14 mouse cellular contexts compared by ENCODE assay signal in the genomic region with DNA sequence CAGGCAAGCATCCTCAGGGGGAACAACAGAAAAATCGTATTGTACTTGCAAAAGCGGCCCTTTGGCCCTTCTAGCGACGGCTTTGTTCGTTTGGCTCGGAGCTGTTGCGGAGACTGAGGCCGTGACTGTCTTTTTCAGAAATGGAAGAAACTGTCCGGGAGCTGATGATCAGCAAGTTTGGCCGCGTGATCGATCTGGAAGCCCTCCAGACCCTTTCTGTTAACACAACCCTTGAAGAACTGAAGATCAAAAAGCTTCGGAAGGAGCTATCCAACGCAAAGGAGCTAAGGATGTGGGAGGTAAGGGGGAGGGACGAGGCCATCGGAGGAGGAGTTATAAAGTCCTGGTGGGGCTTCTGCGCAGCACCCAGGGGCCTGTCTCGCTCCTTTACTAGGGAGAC.
A peak's percentile ranks its signal among the peaks of the same experiment; 100 is the strongest.
DNase-seq lines count a peak whose midpoint lies in the region; ATAC-seq and TF ChIP-seq lines count a peak whose summit lies in the region.
"Had no signal": no experiment of that assay in that cellular context is flagged by ENCODE, and none has a peak within 500 bp of the region (broad histone marks: within the 10 kb centered on the region; RNA-seq: fewer than 3 reads in every experiment).

No protein-coding gene starts in this region.

- peak; percentile 48 for DNase-seq in forebrain, embryonic 11.5 days (ENCODE audit: low spot score)
- DNase-seq in forebrain, embryonic 14.5 days (ENCODE audit: low spot score): no peak
- DNase-seq in intestine, embryonic 14.5 days (ENCODE audit: low spot score): peak; percentile 48
- DNase-seq in cerebellum, postnatal 10 days: peak; percentile 60 to 61
- peak; percentile 10 for DNase-seq in midbrain, embryonic 10.5 days (ENCODE audit: low spot score)
- no peak for DNase-seq in right cerebral cortex, postnatal 14 days
- DNase-seq in right cerebral cortex, postnatal 10 days (ENCODE audit: low spot score in 2 of 2): no peak
- DNase-seq: forebrain, postnatal 0 days; right cerebral cortex, postnatal 4 days had no signal

- no peak overlapping the region for H3K4me3 ChIP-seq in forebrain, embryonic 11.5 days (ENCODE audit: low read depth, low read length)
- H3K4me3 ChIP-seq in forebrain, embryonic 14.5 days (ENCODE audit: low read depth, low read length): no peak overlapping the region
- H3K4me3 ChIP-seq in intestine, embryonic 14.5 days (ENCODE audit: low read depth, low read length): no peak overlapping the region
- no peak overlapping the region for H3K4me3 ChIP-seq in intestine, postnatal 0 days (ENCODE audit: low read depth, low read length)
- no peak overlapping the region for H3K4me3 ChIP-seq in midbrain, embryonic 10.5 days
- H3K4me3 ChIP-seq: embryonic facial prominence, embryonic 15.5 days; liver, embryonic 15.5 days had no signal

- H3K27me3 ChIP-seq in forebrain, embryonic 11.5 days (ENCODE audit: control insufficient read depth, insufficient read depth, low read length): no peaks in the 10 kb centered on the region
- no peaks in the 10 kb centered on the region for H3K27me3 ChIP-seq in forebrain, embryonic 14.5 days (replicated peaks; ENCODE audit: control insufficient read depth, insufficient read depth, low read length)
- H3K27me3 ChIP-seq in intestine, embryonic 14.5 days (replicated peaks; ENCODE audit: control insufficient read depth, insufficient read depth, low read length): no peaks in the 10 kb centered on the region
- H3K27me3 ChIP-seq in intestine, postnatal 0 days (replicated peaks; ENCODE audit: control insufficient read depth, insufficient read depth, low read length): no peaks in the 10 kb centered on the region
- 0 out of 2 replicates have a peak, but pooled peaks cover 3% of the 10 kb centered on the region for H3K27me3 ChIP-seq in midbrain, embryonic 10.5 days (ENCODE audit: low read depth, poor library complexity, severe bottlenecking)
- H3K27me3 ChIP-seq: embryonic facial prominence, embryonic 15.5 days; liver, embryonic 15.5 days had no signal

- H3K27ac ChIP-seq in forebrain, embryonic 11.5 days (ENCODE audit: low read depth, low read length): no peak overlapping the region
- H3K27ac ChIP-seq in forebrain, embryonic 14.5 days (ENCODE audit: low read depth, low read length): no peak overlapping the region
- H3K27ac ChIP-seq in intestine, embryonic 14.5 days (ENCODE audit: low read depth): no peak overlapping the region
- H3K27ac ChIP-seq in intestine, postnatal 0 days (ENCODE audit: low read depth, low read length): no peak overlapping the region
- H3K27ac ChIP-seq in midbrain, embryonic 10.5 days (replicated peaks): no peak overlapping the region
- H3K27ac ChIP-seq: embryonic facial prominence, embryonic 15.5 days; liver, embryonic 15.5 days had no signal

- no peaks in the 10 kb centered on the region for H3K36me3 ChIP-seq in forebrain, embryonic 11.5 days (ENCODE audit: control insufficient read depth, insufficient read depth, low read length)
- 0 out of 2 replicates have a peak, but pooled peaks cover 8% of the 10 kb centered on the region for H3K36me3 ChIP-seq in forebrain, embryonic 14.5 days (ENCODE audit: control insufficient read depth, insufficient read depth, low read length)
- H3K36me3 ChIP-seq in intestine, embryonic 14.5 days (ENCODE audit: control insufficient read depth, insufficient read depth, low read length): no peaks in the 10 kb centered on the region
- H3K36me3 ChIP-seq in intestine, postnatal 0 days (ENCODE audit: control insufficient read depth, insufficient read depth): no peaks in the 10 kb centered on the region
- peaks cover 44% of the 10 kb centered on the region for H3K36me3 ChIP-seq in midbrain, embryonic 10.5 days
- H3K36me3 ChIP-seq: G1E; liver, embryonic 15.5 days had no signal

- H3K9ac ChIP-seq in forebrain, embryonic 11.5 days (ENCODE audit: low read length): no peak overlapping the region
- no peak overlapping the region for H3K9ac ChIP-seq in forebrain, embryonic 14.5 days (ENCODE audit: low read length)
- H3K9ac ChIP-seq in intestine, embryonic 14.5 days (ENCODE audit: low read length): no peak overlapping the region
- no peak overlapping the region for H3K9ac ChIP-seq in intestine, postnatal 0 days (ENCODE audit: low read depth, low read length)
- H3K9ac ChIP-seq: embryonic facial prominence, embryonic 15.5 days; forebrain, postnatal 0 days; liver, embryonic 15.5 days had no signal

- no peaks in the 10 kb centered on the region for H3K9me3 ChIP-seq in forebrain, embryonic 11.5 days (ENCODE audit: control insufficient read depth, low read length)
- no peaks in the 10 kb centered on the region for H3K9me3 ChIP-seq in forebrain, embryonic 14.5 days (replicated peaks; ENCODE audit: control insufficient read depth, low read length)
- H3K9me3 ChIP-seq in intestine, embryonic 14.5 days (ENCODE audit: control insufficient read depth, low read length): no peaks in the 10 kb centered on the region
- H3K9me3 ChIP-seq in intestine, postnatal 0 days (ENCODE audit: control insufficient read depth): no peaks in the 10 kb centered on the region
- no peaks in the 10 kb centered on the region for H3K9me3 ChIP-seq in midbrain, embryonic 10.5 days (replicated peaks)
- H3K9me3 ChIP-seq: embryonic facial prominence, embryonic 15.5 days; G1E; liver, embryonic 15.5 days had no signal

- TF ChIP-seq CTCF in intestine, postnatal 0 days (IDR thresholded peaks at IDR 0.05; ENCODE audit: low read depth): no peak

- ATAC-seq in forebrain, embryonic 11.5 days (replicated peaks; ENCODE audit: low FRiP score): no peak
- ATAC-seq in forebrain, embryonic 14.5 days: no peak
- no peak for ATAC-seq in intestine, embryonic 14.5 days (replicated peaks; ENCODE audit: low FRiP score, low TSS enrichment, low read depth)
- no peak for ATAC-seq in intestine, postnatal 0 days
- ATAC-seq: activated CD4-positive, CD25-positive, alpha-beta regulatory T cell, adult 4 months; forebrain, postnatal 0 days had no signal

- H3K4me1 ChIP-seq in forebrain, embryonic 11.5 days (replicated peaks; ENCODE audit: control insufficient read depth, insufficient read depth, low read length): 0 out of 2 replicates have a peak, but pooled peaks cover under 1% of the 10 kb centered on the region
- 0 out of 2 replicates have a peak, but pooled peaks cover 3% of the 10 kb centered on the region for H3K4me1 ChIP-seq in forebrain, embryonic 14.5 days (ENCODE audit: control insufficient read depth, insufficient read depth, low read length)
- H3K4me1 ChIP-seq in intestine, embryonic 14.5 days (replicated peaks; ENCODE audit: control insufficient read depth, insufficient read depth, low read length): peaks cover 8% of the 10 kb centered on the region; the same call in 1 of the 2 replicates
- H3K4me1 ChIP-seq in intestine, postnatal 0 days (replicated peaks; ENCODE audit: control insufficient read depth, insufficient read depth, low read length): no peaks in the 10 kb centered on the region
- peaks cover 11% of the 10 kb centered on the region for H3K4me1 ChIP-seq in midbrain, embryonic 10.5 days
- H3K4me1 ChIP-seq: liver, embryonic 15.5 days had no signal

- H3K4me2 ChIP-seq in forebrain, embryonic 11.5 days (ENCODE audit: low read depth, low read length, severe bottlenecking): no peak overlapping the region
- H3K4me2 ChIP-seq in forebrain, embryonic 14.5 days (ENCODE audit: low read length): no peak overlapping the region
- 0 out of 2 replicates have a peak overlapping the region, but pooled peaks have one; percentile 2 for H3K4me2 ChIP-seq in intestine, embryonic 14.5 days (ENCODE audit: low read length)
- no peak overlapping the region; the same call in 1 of the 2 replicates for H3K4me2 ChIP-seq in intestine, postnatal 0 days (replicated peaks; ENCODE audit: low read depth)
- H3K4me2 ChIP-seq: embryonic facial prominence, embryonic 15.5 days; liver, embryonic 15.5 days had no signal

- WGBS in forebrain, embryonic 11.5 days: 48% methylated on average over 18 of the region's 18 CpGs
- WGBS in forebrain, embryonic 14.5 days: 43% methylated on average over 18 of the region's 18 CpGs
- WGBS in intestine, embryonic 14.5 days: 38% methylated on average over 18 of the region's 18 CpGs
- 36% methylated on average over 18 of the region's 18 CpGs for WGBS in intestine, postnatal 0 days
- WGBS in midbrain, embryonic 10.5 days: 51% methylated on average over 18 of the region's 18 CpGs

Comparison
In these comparisons a context has a peak if more than half of its experiments do, and no peak if none do; other contexts are left out.
1. DNase-seq: peak in forebrain, embryonic 11.5 days (single experiment), intestine, embryonic 14.5 days (single experiment), cerebellum, postnatal 10 days (2 of 2) and midbrain, embryonic 10.5 days (single experiment); none in forebrain, embryonic 14.5 days (single experiment), right cerebral cortex, postnatal 14 days (single experiment) and right cerebral cortex, postnatal 10 days (0 of 2).